Mouse (Mus musculus) C3H10T1/2 (cell line): ENCODE data around the gene Mmp9. TPM values are rescaled to one million over a fixed set of nuclear protein-coding genes. Genes with fewer than 3 reads are reported as not detected.

Source experiments
- polyA plus RNA-seq, 2 experiments: library from polyadenylated mRNA; unstranded; fragments of >200 nt; fragmentation: generic; extraction: Trizol; gene quantifications; one replicate each; pipeline ENCODE4 v1.2.1; 2012; ENCODE audit warnings: missing spikeins in 2 of 2

Gene Mmp9
- 10 to 100 TPM in 1 of 2 experiments, under 1 TPM in 1; 0.49 to 19.7 TPM for polyA plus RNA-seq

DNA sequence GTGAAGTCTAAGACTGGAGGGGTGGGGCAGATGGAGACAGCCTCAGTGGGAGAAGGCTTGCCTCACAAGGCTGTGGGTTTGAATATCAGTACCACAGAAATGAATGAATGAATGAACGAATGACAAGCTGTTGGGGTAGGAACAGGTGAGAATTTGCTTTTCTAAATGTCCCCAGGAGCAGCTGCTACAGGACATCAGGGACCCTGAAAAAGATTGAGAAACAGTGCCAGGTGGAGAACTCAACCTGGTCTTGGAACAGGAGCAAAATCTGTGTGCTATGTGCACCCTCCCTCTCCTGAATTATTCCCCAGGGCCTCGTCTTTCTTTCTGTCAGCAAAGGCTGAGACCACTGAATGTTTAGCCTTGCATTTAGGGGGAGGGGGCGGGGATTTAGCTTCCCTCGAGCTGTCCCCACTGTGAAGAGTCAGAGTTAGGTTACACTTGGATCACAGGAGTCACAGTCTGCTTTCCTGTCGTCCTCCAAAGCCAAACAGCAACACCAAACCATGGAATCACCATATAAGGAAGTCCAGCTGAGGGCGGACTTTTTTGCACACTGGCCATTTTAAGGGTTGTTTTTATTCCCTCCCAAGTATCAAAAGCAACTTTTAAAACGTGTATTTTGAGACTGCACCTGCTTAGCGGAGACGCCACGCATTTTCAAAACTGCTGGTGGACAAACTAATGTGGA lies at the start of gene Mmp9:
Gene Mmp9 (plus strand): TSS at position 641 of the 691 bp plus-strand sequence.

DNA sequence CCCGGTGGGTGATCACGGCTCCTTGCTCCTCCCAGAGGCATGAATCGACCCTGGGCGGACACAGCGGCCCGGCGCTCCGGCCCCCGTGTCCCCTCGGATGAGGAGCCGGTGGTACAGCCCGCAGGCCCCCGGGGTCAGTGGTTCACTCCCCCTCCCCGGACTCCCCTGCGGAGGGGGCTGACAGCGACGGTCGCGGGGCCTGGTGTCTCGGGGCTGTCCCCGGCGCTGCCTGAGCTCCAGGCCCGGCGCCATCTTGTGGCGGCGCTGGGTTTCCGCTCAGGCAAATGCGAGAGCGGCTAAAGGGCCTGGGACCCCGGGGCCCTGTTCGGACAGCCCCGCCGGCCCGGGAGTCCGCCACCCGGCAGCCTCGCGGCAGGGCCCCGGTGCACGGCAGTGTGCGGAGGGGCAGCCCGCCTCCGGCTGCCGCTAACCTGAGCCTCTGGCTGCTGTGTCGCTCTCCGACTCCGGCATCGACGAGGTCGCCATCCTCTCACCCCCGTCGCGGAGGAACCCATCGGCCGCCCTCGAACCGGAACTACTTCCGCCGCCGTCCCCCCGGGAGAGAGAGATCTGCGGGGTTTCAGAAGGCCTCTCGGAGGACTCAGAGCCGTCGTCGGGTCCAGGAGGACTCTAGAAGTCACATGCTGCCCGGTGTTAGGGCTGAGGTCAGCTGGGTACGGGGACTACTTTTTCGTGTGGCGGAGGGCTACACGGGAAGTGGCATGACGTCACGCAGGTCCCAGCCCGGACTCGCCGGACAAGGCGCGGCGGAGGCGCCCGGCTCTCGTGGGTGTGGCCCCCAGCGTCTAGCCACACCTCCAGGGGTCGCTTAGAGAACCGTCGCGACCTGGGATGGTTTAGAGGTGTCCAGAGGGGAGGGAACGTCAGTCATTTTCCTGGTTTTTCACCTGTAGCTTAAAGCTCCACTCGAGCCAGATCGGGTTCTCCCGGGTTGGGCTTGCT lies 29.2 kb upstream of the Mmp9 start, which contains the start of gene Zfp335:
Gene Zfp335 (minus strand): TSS at position 672 of the 963 bp plus-strand sequence.

DNA sequence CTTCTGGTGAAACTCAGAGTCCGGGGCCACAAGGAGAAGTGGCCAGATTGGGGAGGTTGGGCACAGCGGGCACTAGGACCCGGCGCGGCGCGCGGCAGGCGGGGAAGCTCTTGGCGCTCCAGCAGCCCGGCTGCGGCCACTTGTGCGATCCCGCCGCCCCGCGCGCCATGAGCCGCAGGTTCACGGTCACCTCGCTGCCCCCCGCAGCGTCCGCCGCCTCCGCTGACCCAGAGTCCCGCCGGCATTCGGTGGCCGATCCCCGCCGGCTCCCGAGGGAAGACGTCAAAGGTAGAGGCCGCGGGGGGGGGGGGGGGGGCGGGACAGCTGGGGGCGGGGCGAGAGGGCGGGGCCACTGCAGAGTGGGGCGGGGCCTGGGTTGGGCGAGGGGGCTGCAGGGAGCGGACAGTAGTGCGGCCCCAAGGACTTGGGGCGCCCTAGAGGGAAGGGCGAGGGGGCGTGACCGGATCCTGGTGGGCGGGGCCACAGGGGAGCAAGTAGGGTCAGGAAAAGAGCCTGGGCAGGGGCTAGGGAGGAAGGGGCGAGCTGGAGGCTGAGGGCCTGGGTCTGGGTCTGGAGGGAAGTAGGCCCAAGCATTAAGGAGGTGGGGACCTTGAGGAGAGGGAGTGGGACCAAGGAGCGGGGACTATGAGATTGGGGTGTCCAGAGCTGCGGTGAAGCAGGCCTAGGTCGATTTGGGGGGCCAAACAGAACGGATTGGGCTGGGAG lies 20.3 kb downstream of the Mmp9 start, which contains the start of gene Slc12a5:
Gene Slc12a5 (plus strand): TSS at position 87 of the 726 bp plus-strand sequence.

Other genes with a start within 250 kb of the Mmp9 start
- gene Spint4, start 242.3 kb upstream of the Mmp9 start, polyA plus RNA-seq: not detected
- not detected for gene Spint5, start 225.5 kb upstream of the Mmp9 start, polyA plus RNA-seq
- gene Wfdc3, start 194.8 kb upstream of the Mmp9 start, polyA plus RNA-seq: 1 to 10 TPM in 1 of 2 experiments, under 1 TPM in 1; 0.27 to 1.1 TPM
- gene Dnttip1, start 194.8 kb upstream of the Mmp9 start, polyA plus RNA-seq: 10 to 100 TPM; 55.3 to 58.9 TPM
- gene Ube2c, start 170.9 kb upstream of the Mmp9 start, polyA plus RNA-seq: 100 to 1,000 TPM; 116 to 219 TPM
- gene Tnnc2, start 160.8 kb upstream of the Mmp9 start, polyA plus RNA-seq: under 1 TPM in 1 of 2 experiments, not detected in 1; 0.19 TPM
- gene Snx21, start 155.0 kb upstream of the Mmp9 start, polyA plus RNA-seq: 10 to 100 TPM; 29.7 to 50.1 TPM
- 10 to 100 TPM; 10.7 to 19.9 TPM for gene Acot8, start 135.9 kb upstream of the Mmp9 start, polyA plus RNA-seq
- gene Zswim3, start 135.7 kb upstream of the Mmp9 start, polyA plus RNA-seq: 1 to 10 TPM; 2.1 to 4.9 TPM
- gene Zswim1, start 118.1 kb upstream of the Mmp9 start, polyA plus RNA-seq: 10 to 100 TPM in 1 of 2 experiments, 1 to 10 TPM in 1; 9.1 to 10.1 TPM
- gene Spata25, start 112.2 kb upstream of the Mmp9 start, polyA plus RNA-seq: under 1 TPM in 1 of 2 experiments, not detected in 1; 0.26 TPM
- 100 to 1,000 TPM in 1 of 2 experiments, 10 to 100 TPM in 1; 94.4 to 205 TPM for gene Ctsa, start 107.9 kb upstream of the Mmp9 start, polyA plus RNA-seq
- gene Neurl2, start 107.3 kb upstream of the Mmp9 start, polyA plus RNA-seq: 1 to 10 TPM; 2.4 to 6.6 TPM
- gene Pltp, start 83.1 kb upstream of the Mmp9 start, polyA plus RNA-seq: 100 to 1,000 TPM in 1 of 2 experiments, 10 to 100 TPM in 1; 16.6 to 130 TPM
- 10 to 100 TPM; 56.7 to 65.1 TPM for gene Pcif1, start 61.5 kb upstream of the Mmp9 start, polyA plus RNA-seq
- gene Zfp335, start 29.0 kb upstream of the Mmp9 start, polyA plus RNA-seq: 10 to 100 TPM in 1 of 2 experiments, 1 to 10 TPM in 1; 4.1 to 11.3 TPM
- gene Slc12a5, start 20.0 kb downstream of the Mmp9 start, polyA plus RNA-seq: 1 to 10 TPM in 1 of 2 experiments, under 1 TPM in 1; 0.12 to 1.1 TPM
- gene Ncoa5, start 94.1 kb downstream of the Mmp9 start, polyA plus RNA-seq: 10 to 100 TPM; 11.6 to 29.5 TPM
- not detected for gene Cd40, start 114.8 kb downstream of the Mmp9 start, polyA plus RNA-seq
- gene 1700025C18Rik, start 150.0 kb downstream of the Mmp9 start, polyA plus RNA-seq: not detected